Mouse (Mus musculus) layer of hippocampus, postnatal 10 days (tissue): ENCODE data around the gene Gzmd. TPM values are rescaled to one million over a fixed set of nuclear protein-coding genes. Genes with fewer than 3 reads are reported as not detected.
"Not testable (repeated sequence)": the region's sequence is repeated elsewhere in the genome, so short reads cannot be mapped to it uniquely, and the experiment has no call there.

ENCODE experiments used
- DNase-seq, 2 experiments: peaks; one replicate each; pipeline ENCODE4 v3.0.0; 2021; ENCODE audit warnings: low spot score in 2 of 2
- long read RNA-seq: library from polyadenylated mRNA; stranded (forward); transcript quantifications from one replicate; pipeline ENCODE4 v2.0.0, GENCODE M21; 2023
- total RNA-seq, 2 experiments: library from RNA; stranded (reverse); gene quantifications; 2 replicates each; pipeline ENCODE4 v1.2.3; 2021

Gzmd gene
- total RNA-seq, result not detected
- long read RNA-seq, result 0 reads

DNA sequence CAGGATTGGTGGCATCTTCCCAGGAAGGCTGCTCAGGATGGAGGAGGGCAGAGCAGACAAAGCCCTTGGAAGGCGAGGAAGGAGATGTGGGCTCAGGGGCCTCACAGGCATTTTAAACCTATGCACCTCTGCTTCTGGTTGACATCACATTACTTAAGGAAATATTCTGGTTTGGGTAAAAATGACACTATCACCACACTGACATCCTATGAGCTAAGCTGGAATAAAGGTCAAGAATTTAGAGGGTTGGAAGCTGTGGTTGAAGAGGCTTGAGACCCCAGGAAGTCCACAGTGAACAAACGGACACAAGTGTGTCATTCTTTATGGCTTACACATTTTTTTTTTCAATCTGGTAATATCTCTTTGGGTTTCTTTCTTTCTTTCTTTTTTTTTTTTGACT is at the start of gene Gzmd:
Gene Gzmd (minus strand): TSS at position 101 of the 400 bp plus-strand sequence.
- DNase-seq, result not testable (repeated sequence)

DNA sequence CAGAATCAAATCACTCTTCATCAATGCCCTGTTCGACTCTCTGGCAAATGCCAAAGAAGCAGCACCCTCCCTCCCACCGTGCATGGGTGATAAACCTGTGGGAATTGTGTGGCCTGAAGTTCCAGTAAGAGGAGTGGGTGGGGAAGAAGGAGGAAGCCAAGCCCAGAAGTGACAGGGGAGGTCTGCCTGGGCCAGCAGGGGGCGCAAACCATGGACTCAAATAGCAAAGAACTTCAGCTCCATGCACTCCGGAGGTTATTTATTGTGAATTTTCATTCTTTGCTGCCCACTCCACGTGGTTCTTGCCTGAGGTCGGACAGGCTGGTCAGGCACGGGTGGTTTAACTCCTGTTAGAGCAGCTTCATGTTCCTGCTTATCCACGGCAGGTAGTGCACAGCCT is 45.2 kb upstream of the Gzmd start:
- peak; percentile 41 to 57 for DNase-seq

DNA sequence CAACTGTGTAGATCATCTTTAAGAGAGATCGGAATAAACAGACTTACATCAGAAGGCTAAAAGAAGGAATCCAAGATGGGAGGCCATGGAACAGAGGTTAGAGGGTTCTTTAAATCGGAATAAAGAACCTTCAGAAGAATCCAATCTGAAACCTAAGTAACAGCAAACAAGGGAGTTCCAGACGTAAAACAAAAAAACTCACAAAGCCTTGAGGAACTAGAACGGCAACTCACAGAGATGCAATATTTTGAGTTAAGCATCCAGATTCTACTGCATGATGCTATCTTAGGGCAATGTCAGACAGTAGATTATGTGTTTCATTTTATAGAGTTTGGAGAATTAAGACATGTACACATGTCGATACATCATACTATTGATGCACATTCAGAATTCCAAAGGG is 42.1 kb upstream of the Gzmd start, which contains the start of gene Gzmn:
Gene Gzmn (minus strand): TSS at position 101 of the 400 bp plus-strand sequence.
- DNase-seq, result no peak

DNA sequence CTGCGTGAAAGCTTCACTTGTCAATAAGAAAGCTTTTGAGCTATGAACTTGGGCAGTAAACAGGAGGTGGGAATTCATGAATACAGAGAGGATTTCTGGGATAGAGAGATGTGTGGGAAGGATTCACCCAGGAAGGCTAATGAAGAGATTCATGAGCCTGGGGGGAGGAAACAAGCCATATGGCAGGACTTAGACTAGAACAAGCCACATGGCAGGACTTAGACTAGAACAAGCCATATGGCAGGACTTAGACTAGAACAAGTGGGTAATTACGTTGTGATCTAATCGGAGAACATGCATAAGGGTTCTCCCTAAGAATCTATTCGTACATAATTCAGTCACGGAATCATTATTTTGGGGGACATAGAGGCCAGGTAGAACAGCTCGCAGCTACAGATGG is 41.0 kb upstream of the Gzmd start:
- no peak for DNase-seq

DNA sequence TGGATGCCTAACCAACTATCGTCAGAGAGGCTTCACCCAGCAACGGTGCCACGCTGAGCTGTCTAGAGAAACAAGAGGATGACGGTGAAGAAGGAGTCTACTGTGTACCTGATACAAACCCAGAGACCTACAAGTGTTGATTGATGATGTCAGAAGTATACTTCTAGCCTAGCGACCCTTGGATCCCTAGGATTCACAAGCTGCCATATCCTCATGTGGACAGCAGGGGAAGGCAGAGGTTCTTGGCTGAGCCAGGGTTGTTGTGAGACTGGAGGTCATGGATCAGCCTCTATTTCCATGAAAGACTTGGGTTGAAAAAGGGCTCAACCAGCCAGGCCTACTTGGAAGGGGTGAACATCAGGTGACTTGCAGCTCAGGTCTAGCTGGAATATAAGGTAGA is 40.3 kb upstream of the Gzmd start:
- no peak for DNase-seq

DNA sequence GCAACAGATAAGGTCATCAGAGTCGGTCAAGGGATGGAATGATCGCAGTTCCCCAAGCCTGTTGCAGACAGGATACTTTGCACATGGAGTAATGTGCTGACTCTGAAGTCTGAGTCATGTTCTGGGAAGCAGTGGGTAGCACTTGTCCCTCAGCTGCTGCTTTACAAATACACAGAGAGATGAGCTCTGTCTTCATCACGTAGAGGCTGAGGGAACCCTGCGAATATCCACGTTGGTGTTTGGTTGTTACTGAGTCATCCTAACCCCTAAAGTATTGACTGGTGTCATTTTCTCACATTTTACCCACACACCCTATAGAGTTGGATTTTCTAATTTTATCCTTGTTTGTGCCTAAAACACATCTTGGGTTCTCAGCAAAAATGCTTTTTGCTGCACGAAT is 35.6 kb upstream of the Gzmd start:
- no peak for DNase-seq

DNA sequence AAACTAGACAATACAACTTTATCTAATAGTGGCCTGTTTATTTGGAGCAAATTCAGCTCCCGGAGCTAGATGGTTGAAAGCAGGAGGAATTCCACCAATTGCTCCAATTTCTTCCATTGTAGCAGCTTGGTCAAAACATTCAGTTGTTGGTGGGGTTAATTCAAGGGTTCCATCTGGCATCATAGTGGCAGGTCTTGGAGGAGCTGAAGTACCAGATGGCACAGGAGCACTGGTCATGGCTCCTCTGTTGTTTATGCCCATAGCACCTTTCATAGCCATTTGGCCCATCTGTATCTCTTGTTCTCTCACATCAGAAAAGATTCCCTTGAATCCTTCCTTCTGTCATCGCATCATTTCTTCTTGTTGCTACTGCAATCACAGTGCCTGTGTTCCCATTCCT is 29.7 kb upstream of the Gzmd start:
- no peak for DNase-seq

DNA sequence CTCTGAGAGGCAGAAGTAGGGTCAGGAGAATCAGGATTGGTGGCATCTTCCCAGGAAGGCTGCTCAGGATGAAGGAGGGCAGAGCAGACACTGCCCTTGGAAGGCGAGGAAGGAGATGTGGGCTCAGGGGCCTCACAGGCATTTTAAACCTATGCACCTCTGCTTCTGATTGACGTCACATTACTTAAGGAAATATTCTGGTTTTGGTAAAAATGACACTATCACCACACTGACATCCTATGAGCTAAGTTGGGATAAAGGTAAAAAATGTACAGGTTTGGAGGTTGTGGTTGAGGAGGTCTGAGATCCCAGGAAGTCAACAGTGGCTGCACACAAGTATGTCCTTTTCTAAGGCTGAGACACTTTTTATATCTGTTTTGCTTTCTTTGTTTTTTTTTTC is 27.1 kb upstream of the Gzmd start, which contains the start of gene Gzmg:
Gene Gzmg (minus strand): TSS at position 101 of the 400 bp plus-strand sequence.
- DNase-seq, result not testable (repeated sequence)

DNA sequence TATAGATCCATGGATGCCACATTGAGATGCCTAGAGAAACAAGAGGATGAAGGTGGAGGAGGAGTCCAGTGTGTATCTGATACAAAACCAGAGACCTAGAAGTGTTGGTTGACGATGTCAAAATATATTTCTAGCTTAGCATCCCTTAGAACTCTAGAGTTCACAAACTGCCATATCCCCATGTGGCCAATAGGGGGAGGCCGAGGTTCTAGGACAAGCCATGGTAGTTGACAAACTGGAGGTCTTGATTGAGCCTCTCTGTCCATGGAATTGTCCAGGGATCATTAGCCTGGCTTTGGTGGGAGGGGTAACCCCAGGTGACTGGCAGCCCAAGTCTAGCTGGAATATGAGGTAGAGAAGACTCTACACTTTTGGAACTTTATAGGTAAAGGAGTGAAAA is 22.9 kb upstream of the Gzmd start:
- no peak for DNase-seq

DNA sequence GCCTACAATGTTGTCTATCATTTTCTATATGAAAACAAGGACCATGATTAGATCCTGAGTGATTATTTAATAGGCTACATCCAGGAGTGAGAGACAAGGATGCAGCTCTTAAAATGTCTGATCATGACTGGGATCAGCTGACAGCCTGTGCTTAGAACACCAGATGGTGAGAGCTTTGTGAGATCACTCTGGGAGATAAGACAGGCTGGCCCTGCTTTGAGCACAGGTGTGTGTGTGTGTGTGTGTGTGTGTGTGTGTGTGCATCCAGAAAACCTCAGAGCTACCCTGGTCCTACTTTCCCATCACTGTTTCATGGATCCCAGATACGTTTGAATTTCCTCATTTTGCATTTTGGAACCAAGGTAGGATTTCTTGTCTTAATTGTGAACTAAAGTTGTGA is 1.3 kb upstream of the Gzmd start:
- DNase-seq, result not testable (repeated sequence)

DNA sequence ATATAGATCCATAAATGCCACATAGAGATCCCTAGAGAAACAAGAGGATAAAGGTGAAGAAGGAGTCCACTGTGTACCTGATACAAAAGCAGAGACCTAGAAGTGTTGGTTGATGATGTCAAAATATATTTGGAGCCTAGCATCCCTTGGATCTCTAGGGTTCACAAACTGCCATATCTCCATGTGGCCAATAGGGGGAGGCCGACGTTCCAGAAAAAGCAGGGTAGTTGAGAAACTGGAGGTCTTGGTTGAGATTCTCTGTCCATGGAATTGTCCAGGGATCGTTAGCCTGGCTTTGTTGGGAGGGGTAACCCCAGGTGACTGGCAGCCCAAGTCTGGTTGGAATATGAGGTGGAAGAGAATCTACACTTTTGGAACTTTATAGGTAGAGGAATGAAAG is 4.1 kb downstream of the Gzmd start:
- no peak for DNase-seq

DNA sequence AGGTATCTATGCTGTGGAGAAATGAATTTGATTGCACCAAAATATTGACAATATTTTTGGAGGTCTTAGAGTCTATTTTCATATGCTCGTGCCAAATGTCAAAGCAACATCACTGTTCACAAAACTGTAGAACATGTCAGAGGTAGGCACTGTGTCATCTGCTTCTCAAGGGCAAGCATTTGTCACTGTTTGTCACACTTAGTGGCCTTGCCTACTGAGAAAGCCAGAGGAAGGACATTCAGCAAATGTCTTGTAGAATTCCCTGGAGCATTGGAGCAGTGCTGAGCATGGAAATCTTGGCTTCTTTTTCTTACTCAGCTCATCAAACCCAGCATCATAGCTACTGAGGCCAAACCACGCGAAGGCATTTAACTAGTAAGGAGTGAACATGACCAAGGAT is 8.9 kb downstream of the Gzmd start:
- DNase-seq, result no peak

DNA sequence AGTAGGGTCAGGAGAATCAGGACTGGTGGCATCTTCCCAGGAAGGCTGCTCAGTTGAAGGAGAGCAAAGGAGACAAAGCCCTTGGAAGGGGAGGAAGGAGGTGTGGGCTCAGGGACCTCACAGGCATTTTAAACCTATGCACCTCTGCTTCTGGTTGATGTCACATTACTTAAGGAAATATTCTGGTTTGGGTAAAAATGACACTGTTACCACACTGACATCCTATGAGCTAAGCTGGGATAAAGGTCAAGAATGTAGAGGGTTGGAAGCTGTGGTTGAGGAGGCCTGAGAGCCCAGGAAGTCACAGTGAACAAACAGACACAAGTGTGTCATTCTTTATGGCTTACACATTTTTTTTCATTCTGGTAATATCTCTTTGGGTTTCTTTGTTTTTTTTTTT is 11.9 kb downstream of the Gzmd start, which contains the start of gene Gzme:
Gene Gzme (minus strand): TSS at position 101 of the 400 bp plus-strand sequence.
- DNase-seq, result no peak

DNA sequence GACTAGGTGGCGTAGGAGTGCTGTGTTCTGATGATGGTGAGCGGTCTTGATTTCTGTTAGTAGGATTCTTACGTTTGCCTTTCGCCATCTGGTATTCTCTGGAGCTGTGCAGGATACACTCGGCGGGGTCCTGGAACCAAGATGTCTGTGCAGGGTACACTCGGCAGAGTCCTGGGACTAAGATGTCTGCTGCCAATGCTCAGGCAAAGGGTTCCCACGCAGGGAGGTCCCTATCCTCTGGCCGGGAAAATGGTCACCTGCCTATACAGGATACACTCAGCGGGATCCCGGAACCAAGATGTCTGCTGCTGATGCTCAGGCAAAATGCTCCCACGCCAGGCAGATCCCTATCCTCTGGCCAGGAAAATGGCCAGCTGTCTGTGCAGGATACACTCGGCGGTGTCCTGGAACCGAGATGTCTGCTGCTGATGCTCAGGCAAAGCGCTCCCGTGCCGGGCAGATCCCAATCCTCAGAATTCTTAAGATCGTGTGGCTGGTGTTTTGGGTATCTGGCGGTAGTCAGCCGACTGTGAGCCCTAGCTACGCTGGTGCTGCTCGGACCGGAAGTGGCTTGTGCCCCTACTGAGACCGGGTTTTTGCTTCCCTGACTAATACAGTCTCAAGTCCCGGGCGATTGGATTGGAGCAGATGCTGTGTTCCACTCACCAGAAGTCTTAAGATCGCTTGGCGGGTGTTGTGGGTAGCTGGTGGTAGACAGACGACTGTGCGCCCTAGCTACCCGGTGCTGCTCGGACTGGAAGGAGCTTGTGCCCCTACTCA is 16.7 kb downstream of the Gzmd start:
- DNase-seq, result not testable (repeated sequence)

DNA sequence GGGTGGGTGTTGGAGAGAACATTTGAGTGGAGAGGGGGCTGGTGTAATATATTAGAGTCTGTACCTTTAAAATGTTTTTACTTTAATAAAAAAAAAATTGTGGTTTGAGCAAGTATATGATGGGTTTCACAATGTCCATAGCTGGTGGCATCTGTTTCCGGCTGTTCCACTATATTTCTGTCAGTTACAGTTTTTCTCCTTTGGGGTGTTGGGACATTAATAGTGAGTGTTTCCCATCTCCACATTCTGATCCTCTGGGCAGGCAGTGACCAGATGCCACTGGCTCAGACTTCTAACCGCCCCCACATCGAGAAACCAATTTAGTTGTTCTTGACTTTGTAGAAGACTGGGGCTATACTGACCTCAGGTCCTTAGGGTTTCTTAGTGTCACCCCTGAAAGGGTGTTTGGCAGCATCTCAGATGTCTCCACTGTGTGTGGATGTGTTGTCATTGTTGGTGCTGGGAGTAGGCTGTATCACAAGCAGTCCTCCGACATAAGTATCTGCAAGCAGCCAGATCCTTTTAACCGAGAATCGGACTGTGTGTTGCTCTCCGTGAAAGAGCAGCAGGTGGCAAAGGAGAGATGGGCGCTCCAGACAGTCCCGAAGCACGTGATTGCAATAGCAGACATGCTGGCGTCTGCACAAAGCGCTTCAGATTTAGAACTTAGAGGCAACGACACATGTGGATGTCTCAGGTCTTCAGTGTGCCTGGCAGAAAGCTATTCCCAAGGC is 26.8 kb downstream of the Gzmd start:
- peak in 1 of 2 experiments; percentile 15 for DNase-seq

DNA sequence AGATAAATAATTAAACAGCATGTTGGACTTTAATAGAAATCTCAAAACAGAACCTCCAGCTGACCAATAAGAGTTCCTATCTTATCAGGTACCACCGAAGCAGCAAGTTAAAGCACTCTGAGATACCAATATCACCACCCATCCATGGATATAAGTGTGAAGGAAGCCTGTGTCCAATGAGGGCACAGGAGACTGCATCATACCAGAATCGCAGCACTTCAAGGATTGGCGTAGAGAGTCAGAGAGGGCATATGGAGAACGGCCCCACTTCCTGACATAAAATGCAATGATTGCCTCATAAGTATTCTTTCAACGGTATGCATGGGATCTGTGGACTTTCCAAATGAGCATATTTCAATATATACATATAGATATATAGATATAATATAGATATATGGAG is 27.4 kb downstream of the Gzmd start:
- DNase-seq, result peak in 1 of 2 experiments; percentile 6

DNA sequence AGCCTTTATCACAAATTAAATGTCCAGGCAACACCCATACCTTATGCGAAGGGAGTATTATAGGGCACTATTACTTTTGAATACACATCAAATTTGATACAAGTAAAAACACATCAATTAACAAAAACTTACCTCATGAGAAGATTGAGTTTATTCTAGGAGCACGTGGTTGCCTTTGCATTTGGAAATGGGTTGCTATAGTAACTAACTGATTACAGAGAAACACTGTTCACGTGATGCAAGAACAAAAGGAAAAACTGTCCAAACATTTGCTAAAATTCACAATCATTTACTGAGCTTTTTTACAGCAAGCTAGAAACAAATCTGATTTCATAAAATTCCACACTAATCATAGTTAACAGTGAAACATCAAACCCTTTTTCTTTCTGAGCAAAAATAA is 29.0 kb downstream of the Gzmd start:
- DNase-seq, result peak in 1 of 2 experiments; percentile 5

DNA sequence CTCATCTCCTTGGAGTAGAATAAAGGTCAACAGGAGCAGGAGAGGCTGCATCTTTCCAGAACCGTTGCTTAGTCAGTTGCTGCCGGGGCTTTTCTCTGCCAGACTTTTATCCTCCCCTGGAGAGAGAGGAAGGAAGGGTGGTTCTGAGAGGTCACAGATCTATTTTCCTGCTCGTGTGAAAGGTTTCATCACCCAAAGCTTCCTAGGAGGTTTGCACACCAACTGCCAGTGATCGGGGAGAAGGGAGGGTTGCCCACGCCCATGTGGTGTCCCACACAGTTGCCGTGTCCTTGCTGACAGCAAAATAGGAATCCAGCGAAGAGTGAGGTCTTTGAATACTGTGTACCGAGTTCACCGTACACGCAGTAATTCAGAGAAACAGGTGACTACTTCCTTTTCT is 30.0 kb downstream of the Gzmd start, which contains the start of gene Ctsg:
Gene Ctsg (minus strand): TSS at position 189 of the 400 bp plus-strand sequence.
- DNase-seq, result peak in 1 of 2 experiments; percentile 4

DNA sequence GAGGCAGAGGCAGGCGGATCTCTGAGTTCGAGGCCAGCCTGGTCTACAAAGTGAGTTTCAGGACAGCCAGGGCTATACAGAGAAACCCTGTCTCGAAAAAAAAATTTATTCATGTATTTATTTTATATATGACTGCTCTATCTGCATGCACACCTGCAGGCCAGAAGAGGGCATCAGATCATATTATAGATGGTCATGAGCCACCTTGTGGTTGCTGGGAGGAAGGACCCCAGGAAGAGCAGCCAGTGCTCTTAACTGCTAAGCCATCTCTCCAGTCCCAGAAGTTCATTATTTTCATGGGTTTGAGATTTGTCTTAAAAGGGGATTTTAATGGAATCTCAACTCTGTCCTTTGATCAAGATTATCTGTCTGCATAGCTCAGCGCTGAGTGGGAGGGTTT is 33.5 kb downstream of the Gzmd start:
- DNase-seq, result no peak

DNA sequence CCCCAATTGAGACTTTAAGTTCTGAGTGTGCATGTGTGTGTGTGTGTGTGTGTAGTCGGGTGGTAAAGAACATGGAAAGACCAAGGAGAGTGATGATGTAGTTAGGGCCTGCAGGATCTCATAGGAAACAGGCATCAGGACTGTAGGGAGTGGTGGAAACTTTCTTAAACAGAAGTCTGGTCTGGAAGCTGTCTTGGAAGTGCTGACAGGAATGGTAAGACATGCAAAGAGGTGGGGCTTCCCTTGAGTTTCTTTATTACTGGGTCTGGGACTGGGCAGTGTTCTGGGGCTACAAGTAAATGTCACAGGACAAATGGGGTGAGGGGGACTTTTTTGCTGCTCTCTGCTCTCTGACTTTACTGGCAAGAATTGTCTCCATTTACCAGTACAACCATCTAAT is 34.8 kb downstream of the Gzmd start:
- peak in 1 of 2 experiments; percentile 1 for DNase-seq

DNA sequence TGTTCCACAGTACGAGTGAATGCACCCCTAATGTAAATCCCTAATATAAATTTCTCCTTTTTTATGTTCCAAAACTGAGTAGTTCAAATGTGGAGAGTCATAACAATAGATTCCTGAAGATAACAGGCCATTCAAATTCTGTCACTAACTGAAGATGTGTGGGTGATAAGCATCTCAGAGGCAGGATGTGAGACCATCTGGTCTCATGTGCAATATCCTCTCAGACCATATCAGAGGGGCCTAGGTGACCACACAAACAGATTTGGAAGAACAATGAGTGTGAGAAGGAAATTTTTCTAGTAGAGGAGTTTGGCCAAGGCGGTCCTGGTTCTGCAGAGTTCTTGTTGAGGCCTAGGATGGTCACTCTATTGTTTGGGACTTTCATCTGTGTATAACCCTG is 39.1 kb downstream of the Gzmd start:
- DNase-seq, result no peak

DNA sequence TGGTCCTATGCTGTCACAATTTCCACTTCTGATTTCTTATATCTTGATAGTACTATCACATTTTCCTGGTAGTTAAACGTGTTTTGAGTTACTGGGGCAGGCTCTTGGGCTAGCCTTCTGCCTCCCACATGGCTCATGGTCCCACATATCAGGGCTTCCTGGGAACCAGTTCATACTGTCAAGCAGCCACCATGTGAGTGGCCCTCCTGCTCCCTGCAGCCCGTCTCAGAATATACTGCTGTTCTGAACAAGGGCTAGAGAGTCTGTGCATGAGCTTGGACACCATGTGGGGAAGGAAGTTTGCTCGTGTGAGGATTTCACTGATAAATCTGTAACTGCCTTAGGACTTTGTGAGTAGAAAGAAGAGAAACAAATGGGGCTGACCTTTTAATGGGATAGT is 45.7 kb downstream of the Gzmd start:
- no peak for DNase-seq
